Mouse (Mus musculus): ENCODE results near the gene Rpl27a. TPM values are rescaled to one million over a fixed set of nuclear protein-coding genes. Genes with fewer than 3 reads are reported as not detected.

The Rpl27a gene
- total and polyA plus RNA-seq, 3 experiments, result 102 to 167 (median 105) TPM

DNA sequence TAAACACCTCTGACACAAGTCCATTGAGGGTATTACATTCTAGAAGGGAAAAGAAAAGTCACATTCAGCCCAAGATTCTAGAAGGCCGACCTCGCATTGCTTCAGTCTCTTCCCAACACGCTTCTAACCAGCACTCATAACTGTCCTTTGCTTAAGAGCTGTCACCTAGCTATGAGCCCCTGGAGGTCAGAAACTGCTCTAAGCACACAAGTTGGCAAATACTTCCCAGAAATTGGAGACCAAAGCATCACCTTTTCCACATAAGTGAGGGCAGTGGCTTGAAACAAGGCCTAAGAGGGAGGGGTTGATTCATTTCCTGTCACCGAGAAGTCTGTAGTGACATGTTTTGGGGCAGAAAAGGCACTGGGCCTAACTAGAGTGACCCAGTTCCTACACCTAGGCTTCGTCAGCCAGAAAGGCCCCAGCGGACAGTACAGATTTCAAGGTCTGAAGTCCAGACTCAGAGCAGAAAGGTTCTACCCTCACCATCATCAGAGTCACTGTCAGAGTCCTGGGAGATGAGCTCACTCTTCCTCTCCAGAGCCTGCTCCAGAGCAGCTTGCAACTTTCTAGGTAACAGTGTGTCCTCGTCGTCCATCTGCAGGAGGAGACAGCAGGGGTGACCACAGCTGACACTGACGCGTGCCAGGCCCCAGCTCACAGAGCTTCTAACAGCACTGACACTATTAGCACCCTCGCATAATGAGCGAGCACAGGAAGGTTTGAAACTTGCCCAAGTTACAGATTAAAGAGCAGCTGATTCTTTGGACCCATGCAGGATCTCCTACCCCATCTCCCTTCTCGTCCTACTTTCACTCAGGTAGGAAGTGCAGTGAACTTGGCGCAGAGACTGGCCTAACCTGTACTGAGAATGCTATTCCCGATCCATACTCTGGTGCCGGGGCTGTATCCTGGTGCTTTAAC lies 7.1 kb downstream of the Rpl27a start:
- H3K79me2 ChIP-seq (replicated peaks; ENCODE audit: control insufficient read depth, insufficient read depth, low read length), result no peaks in the 10 kb centered on the region; the same call in 1 of the 2 replicates
- H3K36me3 ChIP-seq (ENCODE audit: control insufficient read depth, insufficient read depth, low read length), result peaks cover 28% of the 10 kb centered on the region
- H3K4me3 ChIP-seq, result no peak overlapping the region
- intact Hi-C loops (cut with DNase I), result loop anchor here (2.0 kb wide), 2 partner anchors 17 to 193 kb away; no protein-coding TSS in a partner anchor
- 55% methylated on average over 16 of the region's 16 CpGs for WGBS
- H3K27me3 ChIP-seq (ENCODE audit: control insufficient read depth, insufficient read depth, low read length), result no peaks in the 10 kb centered on the region
- TF ChIP-seq EP300 (IDR thresholded peaks at IDR 0.05; ENCODE audit: insufficient read depth, low read depth, low read length), result no peak
- TF ChIP-seq POLR2A (IDR thresholded peaks at IDR 0.05; ENCODE audit: insufficient read depth, low read depth, low read length), result no peak
- TF ChIP-seq CTCF (IDR thresholded peaks at IDR 0.05), result no peak
- H3K4me1 ChIP-seq (ENCODE audit: control insufficient read depth, insufficient read depth, low read length), result peaks cover 7% of the 10 kb centered on the region
- H3K27ac ChIP-seq, result peak overlapping the region; percentile 11; the same call in 1 of the 2 replicates
- no peak overlapping the region for H3K9ac ChIP-seq (ENCODE audit: low read depth, low read length)
- DNase-seq, result no peak

DNA sequence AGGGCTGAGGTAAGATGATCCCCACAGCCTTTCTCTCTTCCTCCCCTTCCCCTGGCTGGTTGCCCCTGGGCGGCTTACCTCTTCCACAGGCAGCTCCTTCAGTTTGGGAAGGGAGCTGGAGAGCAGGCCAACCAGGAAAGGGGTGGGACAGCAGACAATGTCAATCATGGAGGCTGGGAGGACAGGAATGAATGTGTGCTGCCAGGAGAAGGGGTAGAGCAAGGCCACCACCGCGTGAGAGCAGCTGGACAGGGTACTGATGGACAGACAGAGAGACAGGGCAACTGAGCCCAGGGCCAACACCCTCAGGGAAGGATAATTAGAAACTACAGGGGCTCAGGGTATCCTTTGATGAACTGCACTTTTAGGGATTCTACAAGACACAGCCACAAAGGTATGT lies 8.6 kb downstream of the Rpl27a start:
- no peaks in the 10 kb centered on the region for H3K27me3 ChIP-seq (ENCODE audit: control insufficient read depth, insufficient read depth, low read length)
- intact Hi-C loops (cut with DNase I), result loop anchor here (2.0 kb wide), 2 partner anchors 15 to 191 kb away; no protein-coding TSS in a partner anchor
- TF ChIP-seq EP300 (IDR thresholded peaks at IDR 0.05; ENCODE audit: insufficient read depth, low read depth, low read length) (no peak), POLR2A (IDR thresholded peaks at IDR 0.05; ENCODE audit: insufficient read depth, low read depth, low read length) (no peak), CTCF (IDR thresholded peaks at IDR 0.05) (no peak)
- WGBS, result 28% methylated on average over 3 of the region's 3 CpGs
- H3K36me3 ChIP-seq (ENCODE audit: control insufficient read depth, insufficient read depth, low read length), result peaks cover 16% of the 10 kb centered on the region
- no peak overlapping the region for H3K27ac ChIP-seq
- H3K4me1 ChIP-seq (ENCODE audit: control insufficient read depth, insufficient read depth, low read length), result peaks cover 5% of the 10 kb centered on the region
- H3K9ac ChIP-seq (ENCODE audit: low read depth, low read length), result peak overlapping the region; percentile 40; the same call in 1 of the 2 replicates
- DNase-seq, result no peak
- H3K79me2 ChIP-seq (replicated peaks; ENCODE audit: control insufficient read depth, insufficient read depth, low read length), result no peaks in the 10 kb centered on the region
- no peak overlapping the region for H3K4me3 ChIP-seq

DNA sequence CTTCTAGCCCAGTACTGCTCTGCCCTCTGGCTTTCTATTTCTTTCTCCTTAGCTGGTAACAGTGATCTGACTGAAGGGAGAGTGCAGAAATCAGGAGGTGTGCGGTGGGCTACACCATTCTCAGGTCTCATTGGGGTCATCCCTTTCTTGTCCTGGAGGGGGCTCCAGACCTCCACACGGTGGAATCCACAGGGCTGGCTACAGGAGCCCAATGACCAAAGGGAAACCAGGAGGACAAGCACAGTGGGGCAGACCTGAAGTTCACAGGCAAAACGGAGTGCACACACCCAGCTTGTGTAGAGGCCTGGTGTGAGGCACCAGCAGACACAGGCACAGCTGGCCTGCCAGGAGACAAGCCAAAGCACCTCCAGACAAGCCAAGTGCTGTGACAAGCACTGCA lies 9.4 kb downstream of the Rpl27a start:
- DNase-seq, result peak; percentile 66 to 77
- intact Hi-C loops (cut with DNase I), result loop anchor here (1.0 kb wide), 1 partner anchor 90 kb away; no protein-coding TSS in a partner anchor
- Histone ChIP-seq H3K4me3 (no peak overlapping the region), H3K27me3 (ENCODE audit: control insufficient read depth, insufficient read depth, low read length) (no peaks in the 10 kb centered on the region), H3K36me3 (ENCODE audit: control insufficient read depth, insufficient read depth, low read length) (peaks cover 16% of the 10 kb centered on the region), H3K27ac (peak overlapping the region; percentile 48), H3K9ac (ENCODE audit: low read depth, low read length) (0 out of 2 replicates have a peak overlapping the region, but pooled peaks have one; percentile 24), H3K79me2 (replicated peaks; ENCODE audit: control insufficient read depth, insufficient read depth, low read length) (no peaks in the 10 kb centered on the region), H3K4me1 (ENCODE audit: control insufficient read depth, insufficient read depth, low read length) (peaks cover 6% of the 10 kb centered on the region)
- no peak for TF ChIP-seq POLR2A (IDR thresholded peaks at IDR 0.05; ENCODE audit: insufficient read depth, low read depth, low read length)
- peak; percentile 54; the same call in 1 of the 2 replicates for TF ChIP-seq EP300 (IDR thresholded peaks at IDR 0.05; ENCODE audit: insufficient read depth, low read depth, low read length)
- peak; percentile 92 for TF ChIP-seq CTCF (IDR thresholded peaks at IDR 0.05)
- WGBS, result 12% methylated on average over 3 of the region's 3 CpGs

DNA sequence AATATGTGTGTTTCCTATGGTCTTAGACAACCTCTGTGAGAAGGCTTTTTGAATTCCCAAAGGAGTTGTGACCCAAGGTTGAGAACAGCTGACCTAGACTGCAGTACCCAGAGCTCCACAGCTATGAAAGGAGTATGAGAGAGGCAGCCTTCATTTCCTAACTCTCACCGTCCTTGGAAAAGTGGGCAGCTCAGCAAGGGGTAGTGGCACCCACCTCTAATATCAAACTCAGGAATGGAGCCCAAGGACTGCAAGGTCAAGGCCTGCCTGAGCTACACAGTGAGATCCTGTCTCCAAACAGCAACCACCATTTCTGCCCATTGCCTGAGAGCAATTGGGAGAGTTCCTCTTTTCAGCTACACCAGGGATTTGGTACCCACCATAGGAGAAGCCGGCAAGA lies 10.8 kb downstream of the Rpl27a start:
- Histone ChIP-seq H3K27ac (no peak overlapping the region), H3K4me3 (no peak overlapping the region), H3K27me3 (ENCODE audit: control insufficient read depth, insufficient read depth, low read length) (no peaks in the 10 kb centered on the region), H3K9ac (ENCODE audit: low read depth, low read length) (no peak overlapping the region), H3K4me1 (ENCODE audit: control insufficient read depth, insufficient read depth, low read length) (peaks cover 6% of the 10 kb centered on the region), H3K79me2 (replicated peaks; ENCODE audit: control insufficient read depth, insufficient read depth, low read length) (no peaks in the 10 kb centered on the region), H3K36me3 (ENCODE audit: control insufficient read depth, insufficient read depth, low read length) (peaks cover 11% of the 10 kb centered on the region)
- intact Hi-C loops (cut with DNase I), result loop anchor here (5.0 kb wide), 2 partner anchors 38 to 143 kb away; no protein-coding TSS in a partner anchor
- TF ChIP-seq POLR2A (IDR thresholded peaks at IDR 0.05; ENCODE audit: insufficient read depth, low read depth, low read length), result no peak
- TF ChIP-seq CTCF (IDR thresholded peaks at IDR 0.05), result no peak
- no peak for TF ChIP-seq EP300 (IDR thresholded peaks at IDR 0.05; ENCODE audit: insufficient read depth, low read depth, low read length)
- 75% methylated on average over 2 of the region's 2 CpGs for WGBS
- no peak for DNase-seq

DNA sequence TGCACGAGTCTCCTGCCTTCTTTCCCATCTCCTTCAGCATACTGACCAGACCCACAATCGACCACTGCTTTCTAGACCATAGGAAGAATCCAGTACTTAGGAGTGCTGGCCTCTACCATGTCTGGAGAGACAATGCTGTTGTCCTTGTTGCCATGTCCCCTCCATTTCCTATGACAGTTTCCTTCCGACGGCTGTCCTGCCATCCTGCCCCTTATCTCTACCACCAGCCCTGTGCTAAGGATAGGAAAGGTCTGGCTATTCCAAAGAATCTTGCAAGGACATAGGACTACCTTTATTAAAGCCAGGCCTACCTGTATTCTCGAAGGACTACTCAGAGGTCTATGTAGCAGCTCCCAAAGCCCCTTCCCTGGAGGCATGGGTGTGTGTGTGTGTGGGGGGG lies 12.6 kb downstream of the Rpl27a start:
- Histone ChIP-seq H3K27me3 (ENCODE audit: control insufficient read depth, insufficient read depth, low read length) (no peaks in the 10 kb centered on the region), H3K4me3 (no peak overlapping the region), H3K79me2 (replicated peaks; ENCODE audit: control insufficient read depth, insufficient read depth, low read length) (no peaks in the 10 kb centered on the region), H3K27ac (peak overlapping the region; percentile 40), H3K9ac (ENCODE audit: low read depth, low read length) (no peak overlapping the region), H3K4me1 (ENCODE audit: control insufficient read depth, insufficient read depth, low read length) (peaks cover 8% of the 10 kb centered on the region), H3K36me3 (ENCODE audit: control insufficient read depth, insufficient read depth, low read length) (no peaks in the 10 kb centered on the region; the same call in 1 of the 2 replicates)
- WGBS, result 47% methylated on average over 5 of the region's 5 CpGs
- DNase-seq, result no peak
- no peak for TF ChIP-seq CTCF (IDR thresholded peaks at IDR 0.05)
- no peak for TF ChIP-seq POLR2A (IDR thresholded peaks at IDR 0.05; ENCODE audit: insufficient read depth, low read depth, low read length)
- no peak for TF ChIP-seq EP300 (IDR thresholded peaks at IDR 0.05; ENCODE audit: insufficient read depth, low read depth, low read length)
- intact Hi-C loops (cut with DNase I), result loop anchor here (5.0 kb wide), 2 partner anchors 36 to 141 kb away; no protein-coding TSS in a partner anchor

Measured in heart, adult 2 months (tissue).